Mouse (Mus musculus) urinary bladder, adult 2 months (tissue): ENCODE data around the gene Btbd19. TPM values are rescaled to one million over a fixed set of nuclear protein-coding genes. Genes with fewer than 3 reads are reported as not detected.

ENCODE experiments used
- polyA plus RNA-seq: library from polyadenylated mRNA; depleted of rRNA; stranded (reverse); fragments of >200 nt; gene quantifications from 2 replicates; pipeline ENCODE4 v1.2.3, GENCODE M21; 2012; rRNA removed

Gene Btbd19
- polyA plus RNA-seq, 1 experiment: 19.4 TPM

Other genes with a start within 250 kb of the Btbd19 start
- gene Zswim5, start 248.3 kb downstream of the Btbd19 start, polyA plus RNA-seq: 1.2 and 1.3 TPM in 2 replicates
- gene Urod, start 131.3 kb downstream of the Btbd19 start, polyA plus RNA-seq: 71.3 and 75.4 TPM in 2 replicates
- gene Hectd3, start 130.4 kb downstream of the Btbd19 start, polyA plus RNA-seq: 27.9 and 30.0 TPM in 2 replicates
- 21.9 and 24.0 TPM in 2 replicates for gene Eif2b3, start 106.3 kb downstream of the Btbd19 start, polyA plus RNA-seq
- 2.2 and 3.3 TPM in 2 replicates for gene Ptch2, start 29.6 kb downstream of the Btbd19 start, polyA plus RNA-seq
- gene Tctex1d4, start 1.1 kb upstream of the Btbd19 start, polyA plus RNA-seq: 0.35 and 0.58 TPM in 2 replicates
- gene Plk3, start 8.2 kb upstream of the Btbd19 start, polyA plus RNA-seq: 12.6 and 15.5 TPM in 2 replicates
- 1,373 and 1,379 TPM in 2 replicates for gene Rps8, start 30.5 kb upstream of the Btbd19 start, polyA plus RNA-seq
- 0.89 and 1.0 TPM in 2 replicates for gene Kif2c, start 56.9 kb upstream of the Btbd19 start, polyA plus RNA-seq
- gene Tmem53, start 126.2 kb upstream of the Btbd19 start, polyA plus RNA-seq: 12.4 and 14.0 TPM in 2 replicates
- gene Armh1, start 126.4 kb upstream of the Btbd19 start, polyA plus RNA-seq: 0.19 and 0.24 TPM in 2 replicates